Mouse (Mus musculus): Measurements from ENCODE around the gene Coro6. TPM values are rescaled to one million over a fixed set of nuclear protein-coding genes. Genes with fewer than 3 reads are reported as not detected.
A peak's percentile ranks its signal among the peaks of the same experiment; 100 is the strongest.

The Coro6 gene
- polyA plus RNA-seq, 1 experiment: 0.33 TPM

DNA sequence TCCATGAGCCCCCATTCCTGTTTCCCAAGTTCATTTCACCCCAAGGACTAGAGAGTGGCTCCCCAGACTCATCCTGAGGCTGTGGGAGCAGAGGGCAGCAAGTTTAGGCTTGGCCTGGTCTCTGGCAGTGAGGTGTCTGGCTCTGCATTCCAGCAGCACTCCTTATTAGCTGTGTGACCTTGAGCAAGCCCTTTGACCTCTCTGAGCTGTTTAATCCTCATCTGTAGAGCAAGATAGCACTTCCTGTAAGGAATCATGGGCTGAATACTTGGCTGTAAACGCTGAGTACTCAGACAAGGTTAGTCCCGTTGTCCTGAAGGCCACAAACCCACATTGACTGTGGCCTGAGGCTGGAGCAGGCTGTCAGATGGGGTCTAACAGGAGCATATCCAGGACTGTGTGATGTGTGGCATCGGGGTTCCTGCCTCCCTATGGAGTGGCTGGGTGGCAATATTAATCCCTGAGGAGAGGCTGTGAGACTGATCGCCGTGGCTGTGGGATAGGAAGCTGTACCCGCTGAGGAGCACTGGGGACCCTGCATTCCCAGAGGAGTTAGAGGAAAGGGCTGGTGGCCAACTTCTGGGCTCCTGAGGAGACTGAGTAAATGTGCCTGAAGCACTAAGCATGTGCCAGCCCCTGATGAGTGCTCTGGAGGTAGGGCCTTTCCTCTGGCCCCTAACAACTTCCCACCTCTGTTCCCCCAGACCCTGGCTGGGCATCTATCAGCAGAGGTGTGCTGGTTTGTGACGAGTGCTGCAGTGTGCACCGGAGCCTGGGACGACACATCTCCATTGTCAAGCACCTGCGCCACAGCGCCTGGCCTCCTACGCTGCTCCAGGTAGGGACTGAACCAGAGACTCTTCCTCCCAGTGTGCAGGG is 36.3 kb downstream of the Coro6 start:
- TF ChIP-seq CTCF (IDR thresholded peaks at IDR 0.05; ENCODE audit: extremely low read depth, insufficient read length, insufficient replicate concordance, low read depth, low read length) (no peak), POLR2A (IDR thresholded peaks at IDR 0.05; ENCODE audit: low read depth, low read length) (no peak)
- no peaks in the 10 kb centered on the region for H3K27me3 ChIP-seq (ENCODE audit: control insufficient read depth, insufficient read depth, low read length)
- 80% methylated on average over 12 of the region's 12 CpGs for WGBS
- H3K4me3 ChIP-seq (ENCODE audit: low read depth, low read length): no peak overlapping the region
- H3K4me1 ChIP-seq (ENCODE audit: control insufficient read depth, insufficient read depth, insufficient read length, low read length): peaks cover 38% of the 10 kb centered on the region
- H3K36me3 ChIP-seq (ENCODE audit: control insufficient read depth, insufficient read depth, low read length): peaks cover 26% of the 10 kb centered on the region
- peak overlapping the region; percentile 70 for H3K27ac ChIP-seq (ENCODE audit: insufficient read depth, low read depth, low read length)

DNA sequence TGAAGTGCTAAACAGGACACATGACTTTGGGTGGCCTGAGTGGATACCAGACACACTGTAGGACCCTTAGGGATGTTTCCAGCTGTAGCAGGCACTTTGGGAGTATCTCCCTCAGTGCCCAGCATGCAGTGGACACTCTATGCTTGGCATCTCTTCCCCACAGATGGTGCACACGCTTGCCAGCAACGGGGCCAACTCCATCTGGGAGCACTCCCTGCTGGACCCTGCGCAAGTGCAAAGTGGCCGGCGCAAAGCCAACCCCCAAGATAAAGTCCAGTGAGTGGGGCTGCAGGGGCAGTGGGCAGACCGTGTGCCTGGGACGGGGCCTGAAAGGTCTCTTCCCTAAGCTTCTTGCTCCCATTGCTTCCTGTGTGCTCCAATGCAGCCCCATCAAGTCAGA is 37.1 kb downstream of the Coro6 start:
- WGBS: 89% methylated on average over 7 of the region's 7 CpGs
- no peak overlapping the region for H3K4me3 ChIP-seq (ENCODE audit: low read depth, low read length)
- peaks cover 32% of the 10 kb centered on the region for H3K36me3 ChIP-seq (ENCODE audit: control insufficient read depth, insufficient read depth, low read length)
- no peak for TF ChIP-seq POLR2A (IDR thresholded peaks at IDR 0.05; ENCODE audit: low read depth, low read length)
- no peak for TF ChIP-seq CTCF (IDR thresholded peaks at IDR 0.05; ENCODE audit: extremely low read depth, insufficient read length, insufficient replicate concordance, low read depth, low read length)
- H3K27ac ChIP-seq (ENCODE audit: insufficient read depth, low read depth, low read length): no peak overlapping the region
- H3K27me3 ChIP-seq (ENCODE audit: control insufficient read depth, insufficient read depth, low read length): no peaks in the 10 kb centered on the region
- peaks cover 40% of the 10 kb centered on the region for H3K4me1 ChIP-seq (ENCODE audit: control insufficient read depth, insufficient read depth, insufficient read length, low read length)

DNA sequence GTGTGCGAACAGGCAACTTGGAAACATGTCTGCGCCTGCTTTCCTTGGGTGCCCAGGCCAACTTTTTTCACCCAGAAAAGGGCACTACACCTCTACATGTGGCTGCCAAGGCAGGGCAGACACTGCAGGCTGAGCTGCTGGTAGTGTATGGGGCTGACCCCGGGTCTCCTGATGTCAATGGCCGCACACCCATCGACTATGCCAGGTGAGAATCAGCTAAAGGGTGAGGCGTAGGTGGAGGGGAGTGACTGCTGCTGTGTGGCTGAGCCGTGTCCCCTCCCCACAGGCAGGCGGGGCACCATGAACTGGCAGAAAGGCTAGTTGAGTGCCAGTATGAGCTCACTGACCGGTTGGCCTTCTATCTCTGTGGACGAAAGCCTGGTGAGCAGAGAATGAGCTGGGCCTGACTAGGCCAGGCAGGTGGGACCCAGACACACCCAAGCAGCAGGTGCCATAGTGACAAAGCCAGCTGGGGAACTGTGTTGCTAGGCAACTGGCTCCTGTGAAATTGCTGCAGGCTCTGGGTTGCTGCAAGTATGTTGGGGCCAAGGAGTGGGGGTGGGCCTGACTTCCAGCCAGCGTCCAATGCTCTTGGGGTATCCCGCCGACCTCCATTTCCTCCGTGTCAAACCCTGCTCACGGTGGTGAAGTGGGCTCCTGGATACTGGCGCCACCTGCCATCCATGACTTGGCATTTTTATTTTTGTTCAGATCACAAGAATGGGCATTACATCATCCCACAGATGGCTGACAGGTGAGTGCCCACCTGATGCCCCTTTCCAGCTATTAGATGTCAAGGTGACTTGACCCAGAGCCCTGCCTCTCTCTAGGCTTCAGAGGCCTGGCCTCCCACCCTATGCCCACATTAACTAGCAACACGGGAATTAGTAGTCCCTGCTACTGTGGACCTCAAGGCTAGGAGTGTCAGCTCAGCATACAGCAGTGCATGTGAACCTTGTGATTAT is 38.4 kb downstream of the Coro6 start:
- H3K27ac ChIP-seq (ENCODE audit: insufficient read depth, low read depth, low read length): no peak overlapping the region
- H3K27me3 ChIP-seq (ENCODE audit: control insufficient read depth, insufficient read depth, low read length): no peaks in the 10 kb centered on the region
- no peak for TF ChIP-seq CTCF (IDR thresholded peaks at IDR 0.05; ENCODE audit: extremely low read depth, insufficient read length, insufficient replicate concordance, low read depth, low read length)
- no peak for TF ChIP-seq POLR2A (IDR thresholded peaks at IDR 0.05; ENCODE audit: low read depth, low read length)
- 69% methylated on average over 17 of the region's 17 CpGs for WGBS
- H3K36me3 ChIP-seq (ENCODE audit: control insufficient read depth, insufficient read depth, low read length): peaks cover 42% of the 10 kb centered on the region
- H3K4me1 ChIP-seq (ENCODE audit: control insufficient read depth, insufficient read depth, insufficient read length, low read length): peaks cover 44% of the 10 kb centered on the region
- no peak overlapping the region for H3K4me3 ChIP-seq (ENCODE audit: low read depth, low read length)

DNA sequence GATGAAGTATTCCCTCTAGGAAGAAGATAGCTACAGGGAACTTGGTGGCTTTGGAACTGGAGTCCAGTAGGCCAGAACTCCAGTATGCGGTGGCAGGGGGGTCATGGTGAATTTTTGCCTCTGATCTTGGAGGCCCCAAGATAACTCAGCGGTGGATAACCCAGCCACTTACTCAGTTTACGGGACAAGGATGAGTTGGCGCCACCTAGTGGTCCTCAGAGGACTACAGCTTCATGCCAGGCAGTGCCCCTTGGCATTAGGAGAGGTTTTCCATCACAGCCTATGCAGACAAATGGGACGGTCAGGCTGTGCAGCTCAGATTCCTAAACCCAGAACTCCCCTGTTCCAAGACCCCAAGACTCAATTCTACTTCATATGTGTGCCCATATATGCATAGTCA is 39.2 kb downstream of the Coro6 start:
- Histone ChIP-seq H3K36me3 (ENCODE audit: control insufficient read depth, insufficient read depth, low read length) (peaks cover 46% of the 10 kb centered on the region), H3K4me1 (ENCODE audit: control insufficient read depth, insufficient read depth, insufficient read length, low read length) (peaks cover 44% of the 10 kb centered on the region), H3K4me3 (ENCODE audit: low read depth, low read length) (no peak overlapping the region), H3K27me3 (ENCODE audit: control insufficient read depth, insufficient read depth, low read length) (no peaks in the 10 kb centered on the region), H3K27ac (ENCODE audit: insufficient read depth, low read depth, low read length) (no peak overlapping the region)
- 19% methylated on average over 5 of the region's 5 CpGs for WGBS
- TF ChIP-seq CTCF (IDR thresholded peaks at IDR 0.05; ENCODE audit: extremely low read depth, insufficient read length, insufficient replicate concordance, low read depth, low read length): peak; percentile 87; the same call in 1 of the 2 replicates
- no peak for TF ChIP-seq POLR2A (IDR thresholded peaks at IDR 0.05; ENCODE audit: low read depth, low read length)

DNA sequence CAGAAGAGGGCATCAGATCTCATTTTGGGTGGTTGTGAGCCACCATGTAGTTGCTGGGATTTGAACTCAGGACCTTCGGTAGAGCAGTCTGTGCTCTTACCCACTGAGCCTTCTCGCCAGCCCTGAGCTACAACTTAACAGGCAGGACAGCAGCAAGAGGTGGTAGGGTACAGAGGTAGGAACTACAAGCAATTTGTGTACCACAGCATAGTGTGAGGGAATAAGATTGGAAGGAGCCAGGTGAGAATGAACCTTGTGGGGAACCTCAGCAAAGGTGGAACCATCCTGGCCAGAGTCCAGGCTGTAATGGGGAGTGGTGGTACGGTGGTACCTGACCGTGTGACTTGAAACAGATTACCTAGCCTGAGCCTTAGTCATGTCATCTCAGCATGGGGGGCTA is 39.8 kb downstream of the Coro6 start:
- no peak for TF ChIP-seq CTCF (IDR thresholded peaks at IDR 0.05; ENCODE audit: extremely low read depth, insufficient read length, insufficient replicate concordance, low read depth, low read length)
- no peak for TF ChIP-seq POLR2A (IDR thresholded peaks at IDR 0.05; ENCODE audit: low read depth, low read length)
- Histone ChIP-seq H3K27ac (ENCODE audit: insufficient read depth, low read depth, low read length) (no peak overlapping the region), H3K4me3 (ENCODE audit: low read depth, low read length) (no peak overlapping the region), H3K27me3 (ENCODE audit: control insufficient read depth, insufficient read depth, low read length) (no peaks in the 10 kb centered on the region), H3K36me3 (ENCODE audit: control insufficient read depth, insufficient read depth, low read length) (peaks cover 52% of the 10 kb centered on the region), H3K4me1 (ENCODE audit: control insufficient read depth, insufficient read depth, insufficient read length, low read length) (peaks cover 47% of the 10 kb centered on the region)
- 91% methylated on average over 4 of the region's 4 CpGs for WGBS

DNA sequence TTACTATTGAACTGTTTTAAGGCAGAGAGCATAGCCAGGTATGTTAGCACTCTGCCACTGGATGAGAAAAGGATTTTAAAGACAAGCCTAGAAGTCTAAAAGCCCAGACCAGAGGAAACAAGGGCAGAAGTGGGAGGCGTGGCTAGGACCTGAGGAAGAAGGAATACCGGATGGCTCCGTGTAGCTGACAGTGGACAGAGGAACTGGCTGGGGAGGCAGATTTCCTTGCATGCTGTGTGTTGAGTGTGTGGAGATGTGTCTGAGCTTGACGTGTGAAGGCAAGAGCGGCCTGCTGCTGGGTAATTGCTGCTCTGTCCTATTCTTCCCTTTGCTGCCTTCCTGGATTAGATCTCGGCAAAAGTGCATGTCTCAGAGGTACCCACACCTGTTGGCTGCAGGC is 40.3 kb downstream of the Coro6 start:
- 88% methylated on average over 6 of the region's 6 CpGs for WGBS
- TF ChIP-seq POLR2A (IDR thresholded peaks at IDR 0.05; ENCODE audit: low read depth, low read length) (no peak), CTCF (IDR thresholded peaks at IDR 0.05; ENCODE audit: extremely low read depth, insufficient read length, insufficient replicate concordance, low read depth, low read length) (no peak)
- peaks cover 47% of the 10 kb centered on the region for H3K4me1 ChIP-seq (ENCODE audit: control insufficient read depth, insufficient read depth, insufficient read length, low read length)
- H3K27me3 ChIP-seq (ENCODE audit: control insufficient read depth, insufficient read depth, low read length): no peaks in the 10 kb centered on the region
- no peak overlapping the region for H3K4me3 ChIP-seq (ENCODE audit: low read depth, low read length)
- no peak overlapping the region for H3K27ac ChIP-seq (ENCODE audit: insufficient read depth, low read depth, low read length)
- H3K36me3 ChIP-seq (ENCODE audit: control insufficient read depth, insufficient read depth, low read length): peaks cover 56% of the 10 kb centered on the region

DNA sequence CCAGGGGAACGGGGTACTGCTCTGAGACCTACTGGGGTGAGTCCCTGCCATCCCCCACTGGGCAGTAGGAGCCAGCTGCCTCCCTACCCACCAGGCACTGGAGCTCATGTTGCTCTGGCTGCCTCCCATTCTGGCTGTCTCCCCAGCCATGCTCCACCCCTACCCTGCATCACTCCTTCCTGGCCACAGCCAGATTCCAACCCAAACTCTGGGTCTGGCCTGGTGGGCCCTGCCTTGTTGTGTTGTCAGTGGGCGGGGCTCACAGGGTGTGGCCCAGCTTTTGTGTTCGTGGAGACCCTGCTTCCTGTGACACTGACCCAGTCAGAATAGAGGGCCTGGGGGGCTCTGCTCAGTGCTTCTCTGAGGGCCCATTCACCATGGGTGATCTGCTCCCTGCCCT is 41.3 kb downstream of the Coro6 start:
- H3K27me3 ChIP-seq (ENCODE audit: control insufficient read depth, insufficient read depth, low read length): no peaks in the 10 kb centered on the region
- H3K27ac ChIP-seq (ENCODE audit: insufficient read depth, low read depth, low read length): no peak overlapping the region
- H3K36me3 ChIP-seq (ENCODE audit: control insufficient read depth, insufficient read depth, low read length): peaks cover 57% of the 10 kb centered on the region
- peaks cover 42% of the 10 kb centered on the region for H3K4me1 ChIP-seq (ENCODE audit: control insufficient read depth, insufficient read depth, insufficient read length, low read length)
- 82% methylated on average over 3 of the region's 3 CpGs for WGBS
- H3K4me3 ChIP-seq (ENCODE audit: low read depth, low read length): no peak overlapping the region
- TF ChIP-seq CTCF (IDR thresholded peaks at IDR 0.05; ENCODE audit: extremely low read depth, insufficient read length, insufficient replicate concordance, low read depth, low read length): no peak
- TF ChIP-seq POLR2A (IDR thresholded peaks at IDR 0.05; ENCODE audit: low read depth, low read length): no peak

Data from small intestine, adult 2 months (tissue).